ENCODE assay signal across 11 mouse cellular contexts in the genomic region with DNA sequence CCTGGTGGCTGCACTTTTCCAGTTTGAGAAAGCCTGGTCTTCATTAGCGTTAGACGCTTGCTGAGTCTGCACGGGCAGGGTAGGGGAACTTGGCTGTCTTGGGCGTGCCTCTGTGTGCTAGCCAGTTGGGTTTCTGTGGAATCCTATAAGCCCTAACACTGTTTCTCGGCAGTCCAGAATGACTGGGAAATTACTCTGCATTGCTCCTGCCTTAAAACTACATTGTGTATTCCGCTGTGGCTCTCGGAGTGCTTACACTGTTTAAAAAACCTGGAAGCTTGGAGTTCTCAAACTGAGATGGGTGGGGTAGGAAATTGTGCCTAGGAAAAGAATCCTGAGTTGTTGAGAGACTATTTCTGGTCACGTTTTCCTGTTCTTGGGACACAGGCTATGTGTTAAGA.
DNase-seq lines count a peak whose midpoint lies in the region; ATAC-seq and TF ChIP-seq lines count a peak whose summit lies in the region.
"Had no signal": no experiment of that assay in that cellular context is flagged by ENCODE, and none has a peak within 500 bp of the region (broad histone marks: within the 10 kb centered on the region; RNA-seq: fewer than 3 reads in every experiment).

No protein-coding gene starts in this region.

- H3K27me3 ChIP-seq in ES-Bruce4 (ENCODE audit: control insufficient read depth, insufficient read depth, low read length, poor library complexity, severe bottlenecking) (no peaks in the 10 kb centered on the region), G1E (ENCODE audit: insufficient read depth, low read length) (no peaks in the 10 kb centered on the region)
- no peaks in the 10 kb centered on the region for H3K27me3 ChIP-seq in liver, embryonic 11.5 days (replicated peaks; ENCODE audit: control insufficient read depth, insufficient read depth, low read length)
- H3K27me3 ChIP-seq: forebrain, embryonic 15.5 days had no signal

- no peak for TF ChIP-seq POLR2A in ES-Bruce4 (IDR thresholded peaks at IDR 0.05; ENCODE audit: insufficient read depth, low read length)

- H3K4me3 ChIP-seq in ES-Bruce4 (ENCODE audit: low read depth, low read length) (no peak overlapping the region), G1E (ENCODE audit: low read depth, low read length) (no peak overlapping the region; the same call in 1 of the 2 replicates)
- no peak overlapping the region for H3K4me3 ChIP-seq in liver, embryonic 11.5 days (ENCODE audit: low read depth, low read length)
- H3K4me3 ChIP-seq: forebrain, embryonic 15.5 days had no signal

- no peaks in the 10 kb centered on the region for H3K9me3 ChIP-seq in ES-Bruce4 (replicated peaks; ENCODE audit: control insufficient read depth, insufficient read depth, low read length, poor library complexity, severe bottlenecking)
- no peaks in the 10 kb centered on the region for H3K9me3 ChIP-seq in G1E (replicated peaks)
- no peaks in the 10 kb centered on the region for H3K9me3 ChIP-seq in liver, embryonic 11.5 days (ENCODE audit: control insufficient read depth, low read length)
- H3K9me3 ChIP-seq: forebrain, embryonic 15.5 days had no signal

- H3K36me3 ChIP-seq in ES-Bruce4 (ENCODE audit: control insufficient read depth, insufficient read depth, low read length, poor library complexity, severe bottlenecking) (no peaks in the 10 kb centered on the region), G1E (replicated peaks) (peaks cover 82% of the 10 kb centered on the region)
- peaks cover 3% of the 10 kb centered on the region; the same call in 1 of the 2 replicates for H3K36me3 ChIP-seq in liver, embryonic 11.5 days (ENCODE audit: control insufficient read depth, insufficient read depth, low read length)
- H3K36me3 ChIP-seq: forebrain, embryonic 15.5 days had no signal

- no peak overlapping the region for H3K9ac ChIP-seq in ES-Bruce4 (ENCODE audit: low read depth, poor library complexity, severe bottlenecking)
- peak overlapping the region; percentile 10; the same call in 1 of the 2 replicates for H3K9ac ChIP-seq in liver, embryonic 11.5 days (ENCODE audit: low read depth, low read length)
- H3K9ac ChIP-seq: forebrain, embryonic 15.5 days had no signal

- WGBS in liver, embryonic 11.5 days: 56% methylated on average over 8 of the region's 8 CpGs

- peak; percentile 6; the same call in 1 of the 2 replicates for ATAC-seq in G1E (ENCODE audit: extremely low read depth, insufficient number of reproducible peaks, low FRiP score, poor library complexity, severe bottlenecking)
- ATAC-seq in liver, embryonic 11.5 days (replicated peaks; ENCODE audit: low FRiP score): 0 out of 2 replicates have a peak, but pooled peaks have one; percentile 27
- ATAC-seq in erythroid progenitor cell, adult 5-6 weeks (replicated peaks; ENCODE audit: low FRiP score, poor library complexity, severe bottlenecking): no peak

- TF ChIP-seq EP300 in ES-Bruce4 (IDR thresholded peaks at IDR 0.05; ENCODE audit: insufficient read depth, low read depth, low read length): no peak

- no peak for TF ChIP-seq CTCF in ES-Bruce4 (IDR thresholded peaks at IDR 0.05; ENCODE audit: low read depth, low read length)
- TF ChIP-seq CTCF in G1E (IDR thresholded peaks at IDR 0.05; ENCODE audit: low read depth, low read length): no peak

- peak overlapping the region; percentile 36; the same call in 1 of the 2 replicates for H3K27ac ChIP-seq in ES-Bruce4 (ENCODE audit: insufficient read depth, low read length)
- peak overlapping the region; percentile 5 for H3K27ac ChIP-seq in liver, embryonic 11.5 days (ENCODE audit: low read depth, low read length)
- H3K27ac ChIP-seq: forebrain, embryonic 15.5 days; macrophage had no signal

- peak overlapping the region; percentile 38 for H3K4me2 ChIP-seq in liver, embryonic 11.5 days
- H3K4me2 ChIP-seq: forebrain, embryonic 15.5 days had no signal

- H3K4me1 ChIP-seq in ES-Bruce4 (ENCODE audit: control insufficient read depth, insufficient read depth, low read length): peaks cover 3% of the 10 kb centered on the region
- peaks cover 75% of the 10 kb centered on the region for H3K4me1 ChIP-seq in G1E (ENCODE audit: insufficient read depth, low read depth, low read length)
- peaks cover 27% of the 10 kb centered on the region for H3K4me1 ChIP-seq in liver, embryonic 11.5 days (replicated peaks; ENCODE audit: control insufficient read depth, insufficient read depth, low read length)

- no peak for DNase-seq in G1E (ENCODE audit: low spot score)
- peak; percentile 18 to 23 for DNase-seq in heart, adult 9 months (ENCODE audit: low spot score in 2 of 2)
- DNase-seq in liver, embryonic 11.5 days (ENCODE audit: low spot score): no peak
- no peak for DNase-seq in spleen, postnatal 10 days (ENCODE audit: low spot score in 2 of 2)
- DNase-seq in left cerebral cortex, adult 18-20 months (ENCODE audit: low spot score in 2 of 2): no peak
- DNase-seq: adrenal gland, postnatal 14 days; spleen, adult 18-20 months had no signal

Comparison
In these comparisons a context has a peak if more than half of its experiments do, and no peak if none do; other contexts are left out.
1. DNase-seq: peak in heart, adult 9 months (2 of 2); none in G1E (single experiment), liver, embryonic 11.5 days (single experiment), spleen, postnatal 10 days (0 of 2) and left cerebral cortex, adult 18-20 months (0 of 2).